In the genomic region with DNA sequence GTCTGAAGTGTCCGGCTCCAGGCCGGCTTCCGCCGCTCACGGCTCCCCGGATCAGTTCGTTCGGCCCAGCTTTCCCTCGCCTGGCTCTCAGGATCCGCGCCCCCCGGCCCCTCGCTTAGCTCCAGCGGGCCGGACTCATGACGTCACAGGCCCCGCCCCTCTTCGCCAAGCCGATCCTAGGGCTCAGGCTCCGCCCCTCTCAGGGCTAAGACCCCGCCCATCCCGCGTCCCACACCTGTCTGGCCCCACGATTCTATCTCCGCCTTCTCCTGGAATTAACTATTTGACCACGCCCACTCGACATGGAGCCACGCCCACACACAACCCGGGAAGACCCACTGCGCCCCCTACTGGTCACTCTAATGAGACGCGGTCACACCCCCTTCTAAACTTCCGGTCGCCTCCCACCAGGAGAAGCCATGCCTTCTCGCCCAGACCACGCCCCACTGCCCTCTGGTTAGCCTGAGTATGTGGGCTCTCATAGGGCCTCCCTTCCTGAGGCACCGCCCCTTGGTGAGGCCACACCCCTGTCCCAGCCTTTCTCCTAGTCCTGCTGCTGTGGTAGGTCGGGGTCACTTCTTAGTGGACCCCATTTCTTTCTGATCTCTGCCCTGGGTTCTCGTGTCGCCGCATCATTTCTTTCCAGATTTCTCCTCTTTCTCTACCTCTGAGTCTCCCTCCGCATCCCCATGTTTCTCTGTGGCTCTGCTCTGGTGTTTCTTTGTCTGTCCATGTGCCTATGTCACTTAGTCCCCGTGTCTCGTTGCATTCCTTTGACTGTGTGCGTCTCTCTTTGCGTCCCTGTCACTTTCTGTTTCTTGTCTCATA, we compare ENCODE assay signal across 7 mouse cellular contexts. TPM values are rescaled to one million over a fixed set of nuclear protein-coding genes. Genes with fewer than 3 reads are reported as not detected.
DNase-seq lines count a peak whose midpoint lies in the region; ATAC-seq lines count a peak whose summit lies in the region.

No protein-coding gene starts in this region.

- WGBS in embryonic facial prominence, embryonic 12.5 days = under 1% methylated on average over 46 of the region's 46 CpGs
- WGBS in limb, embryonic 11.5 days = under 1% methylated on average over 45 of the region's 46 CpGs
- WGBS in midbrain, embryonic 14.5 days = under 1% methylated on average over 44 of the region's 46 CpGs

- H3K27me3 ChIP-seq in embryonic facial prominence, embryonic 12.5 days = no peaks in the 10 kb centered on the region
- H3K27me3 ChIP-seq in limb, embryonic 11.5 days (ENCODE audit: control insufficient read depth, insufficient read depth, low read length) = no peaks in the 10 kb centered on the region
- no peaks in the 10 kb centered on the region for H3K27me3 ChIP-seq in midbrain, embryonic 14.5 days (ENCODE audit: control insufficient read depth, insufficient read depth, low read length)

- peaks cover 34% of the 10 kb centered on the region for H3K4me1 ChIP-seq in embryonic facial prominence, embryonic 12.5 days
- peaks cover 22% of the 10 kb centered on the region for H3K4me1 ChIP-seq in limb, embryonic 11.5 days (ENCODE audit: control insufficient read depth, insufficient read depth, low read length)
- H3K4me1 ChIP-seq in midbrain, embryonic 14.5 days (ENCODE audit: control insufficient read depth, insufficient read depth, low read length) = peaks cover 27% of the 10 kb centered on the region

- peak; percentile 90 for ATAC-seq in embryonic facial prominence, embryonic 12.5 days (ENCODE audit: insufficient number of reproducible peaks, insufficient read depth, low FRiP score, low TSS enrichment)
- ATAC-seq in limb, embryonic 11.5 days (ENCODE audit: insufficient number of reproducible peaks, low FRiP score, low TSS enrichment, low read depth) = peak; percentile 94
- peak; percentile 93 for ATAC-seq in midbrain, embryonic 14.5 days (ENCODE audit: low FRiP score, low TSS enrichment)

- H3K27ac ChIP-seq in embryonic facial prominence, embryonic 12.5 days = peak overlapping the region; percentile 90
- peak overlapping the region; percentile 25; the same call in 1 of the 2 replicates for H3K27ac ChIP-seq in limb, embryonic 11.5 days (replicated peaks; ENCODE audit: low read depth, low read length)
- peak overlapping the region; percentile 80 for H3K27ac ChIP-seq in midbrain, embryonic 14.5 days (replicated peaks; ENCODE audit: low read depth, low read length)

- H3K9ac ChIP-seq in embryonic facial prominence, embryonic 12.5 days = peak overlapping the region; percentile 89
- peak overlapping the region; percentile 79 for H3K9ac ChIP-seq in limb, embryonic 11.5 days (ENCODE audit: low read length)
- peak overlapping the region; percentile 76 for H3K9ac ChIP-seq in midbrain, embryonic 14.5 days (replicated peaks; ENCODE audit: low read length)

- peak overlapping the region; percentile 83 for H3K4me3 ChIP-seq in embryonic facial prominence, embryonic 12.5 days
- peak overlapping the region; percentile 71 for H3K4me3 ChIP-seq in limb, embryonic 11.5 days (ENCODE audit: low read depth, low read length)
- peak overlapping the region; percentile 66 for H3K4me3 ChIP-seq in midbrain, embryonic 14.5 days (replicated peaks; ENCODE audit: low read depth, low read length)

- peak; percentile 98 for DNase-seq in adrenal gland, postnatal 25 days
- peak; percentile 100 for DNase-seq in heart, adult 11 months
- DNase-seq in kidney, adult 18-20 months = peak; percentile 99
- peak; percentile 99 for DNase-seq in limb, embryonic 11.5 days (ENCODE audit: low spot score)
- DNase-seq in midbrain, embryonic 14.5 days = peak; percentile 98
- DNase-seq in spleen, adult 18-20 months = peak; percentile 67 to 70

- peak overlapping the region; percentile 79 for H3K4me2 ChIP-seq in embryonic facial prominence, embryonic 12.5 days (replicated peaks)
- peak overlapping the region; percentile 74 for H3K4me2 ChIP-seq in limb, embryonic 11.5 days (ENCODE audit: low read depth, severe bottlenecking)
- peak overlapping the region; percentile 87 for H3K4me2 ChIP-seq in midbrain, embryonic 14.5 days (ENCODE audit: low read length)

- H3K36me3 ChIP-seq in embryonic facial prominence, embryonic 12.5 days = no peaks in the 10 kb centered on the region
- H3K36me3 ChIP-seq in limb, embryonic 11.5 days (ENCODE audit: control insufficient read depth, insufficient read depth, low read length) = no peaks in the 10 kb centered on the region
- H3K36me3 ChIP-seq in midbrain, embryonic 14.5 days (ENCODE audit: control insufficient read depth, insufficient read depth, low read length) = 0 out of 2 replicates have a peak, but pooled peaks cover under 1% of the 10 kb centered on the region

- H3K9me3 ChIP-seq in embryonic facial prominence, embryonic 12.5 days = no peaks in the 10 kb centered on the region
- H3K9me3 ChIP-seq in limb, embryonic 11.5 days (ENCODE audit: control insufficient read depth, low read length) = no peaks in the 10 kb centered on the region
- H3K9me3 ChIP-seq in midbrain, embryonic 14.5 days (ENCODE audit: control insufficient read depth, low read length) = no peaks in the 10 kb centered on the region

RNA-seq across cellular contexts. Expression of a gene that starts 0.7 kb away (rescaled TPM):
- total RNA-seq in adrenal gland, postnatal 25 days (2021) = 62.3 and 66.9 TPM in 2 replicates
- polyA plus RNA-seq in embryonic facial prominence, embryonic 12.5 days (2016; fragmentation: Nextera tagmentation; extraction: Ambion mirVana) = 95.3 and 97.6 TPM in 2 replicates
- 59.3 and 63.2 TPM in 2 replicates for polyA plus RNA-seq in limb, embryonic 11.5 days (2014; fragmentation: Nextera tagmentation; extraction: Ambion mirVana)
- polyA plus RNA-seq in midbrain, embryonic 14.5 days (2014; fragmentation: Nextera tagmentation; extraction: Ambion mirVana) = 41.1 and 46.1 TPM in 2 replicates

RNA-seq across cellular contexts. Expression of a gene that starts 21.2 kb away (rescaled TPM):
- 37.2 TPM in 2 replicates for total RNA-seq in adrenal gland, postnatal 25 days (2021)
- 62.3 and 69.1 TPM in 2 replicates for polyA plus RNA-seq in embryonic facial prominence, embryonic 12.5 days (2016; fragmentation: Nextera tagmentation; extraction: Ambion mirVana)
- polyA plus RNA-seq in limb, embryonic 11.5 days (2014; fragmentation: Nextera tagmentation; extraction: Ambion mirVana) = 43.0 and 44.1 TPM in 2 replicates
- polyA plus RNA-seq in midbrain, embryonic 14.5 days (2014; fragmentation: Nextera tagmentation; extraction: Ambion mirVana) = 4.5 and 7.8 TPM in 2 replicates

RNA-seq across cellular contexts. Expression of a gene that starts 34.4 kb away (rescaled TPM):
- total RNA-seq in adrenal gland, postnatal 25 days (2021) = 96.1 and 115 TPM in 2 replicates
- polyA plus RNA-seq in embryonic facial prominence, embryonic 12.5 days (2016; fragmentation: Nextera tagmentation; extraction: Ambion mirVana) = 163 and 174 TPM in 2 replicates
- polyA plus RNA-seq in limb, embryonic 11.5 days (2014; fragmentation: Nextera tagmentation; extraction: Ambion mirVana) = 154 and 163 TPM in 2 replicates
- polyA plus RNA-seq in midbrain, embryonic 14.5 days (2014; fragmentation: Nextera tagmentation; extraction: Ambion mirVana) = 120 and 121 TPM in 2 replicates

RNA-seq across cellular contexts. Expression of a gene that starts 47.0 kb away (rescaled TPM):
- 0.55 TPM in 1 of 2 replicates, not detected in the other for total RNA-seq in adrenal gland, postnatal 25 days (2021)
- 4.4 and 4.8 TPM in 2 replicates for polyA plus RNA-seq in embryonic facial prominence, embryonic 12.5 days (2016; fragmentation: Nextera tagmentation; extraction: Ambion mirVana)
- 0.75 and 1.3 TPM in 2 replicates for polyA plus RNA-seq in limb, embryonic 11.5 days (2014; fragmentation: Nextera tagmentation; extraction: Ambion mirVana)
- polyA plus RNA-seq in midbrain, embryonic 14.5 days (2014; fragmentation: Nextera tagmentation; extraction: Ambion mirVana) = not detected in 2 replicates

RNA-seq across cellular contexts. Expression of a gene that starts 50.6 kb away (rescaled TPM):
- 714 and 971 TPM in 2 replicates for total RNA-seq in adrenal gland, postnatal 25 days (2021)
- polyA plus RNA-seq in embryonic facial prominence, embryonic 12.5 days (2016; fragmentation: Nextera tagmentation; extraction: Ambion mirVana) = 200 and 220 TPM in 2 replicates
- 83.0 and 83.4 TPM in 2 replicates for polyA plus RNA-seq in limb, embryonic 11.5 days (2014; fragmentation: Nextera tagmentation; extraction: Ambion mirVana)
- 163 and 265 TPM in 2 replicates for polyA plus RNA-seq in midbrain, embryonic 14.5 days (2014; fragmentation: Nextera tagmentation; extraction: Ambion mirVana)

Comparison
In these comparisons a context has a peak if more than half of its experiments do, and no peak if none do; other contexts are left out.
1. Peak in every context shown above with its lines: DNase-seq, ATAC-seq, H3K4me3 ChIP-seq and H3K27ac ChIP-seq.
2. H3K27ac ChIP-seq: peak in every context shown above with its lines; median percentile 90 in embryonic facial prominence, embryonic 12.5 days; 80 in midbrain, embryonic 14.5 days; 25 in limb, embryonic 11.5 days.